Mouse (Mus musculus) E14TG2a.4 (cell line): Measurements from ENCODE around the gene Gstz1.

Experiments used
- H3K27me3 ChIP-seq: 2 replicates; pipeline ENCODE4 v1.6.1; 2014; ENCODE audit warnings: low read length, control low read depth; ENCODE audit not compliant: insufficient read depth
- H3K36me3 ChIP-seq: 2 replicates; pipeline ENCODE4 v1.6.1; 2014; ENCODE audit warnings: low read length, control low read depth; ENCODE audit not compliant: insufficient read depth
- H3K4me1 ChIP-seq: replicated peaks from 2 replicates; pipeline ENCODE4 v1.6.1; 2014; ENCODE audit warnings: low read depth, low read length, control low read depth
- H3K4me3 ChIP-seq: replicated peaks from 2 replicates; pipeline ENCODE4 v1.5.1; 2014; ENCODE audit warnings: mild to moderate bottlenecking, low read length
- H3K9me3 ChIP-seq: 2 replicates; pipeline ENCODE4 v1.6.1; 2014; ENCODE audit warnings: low read length, control low read depth
- CTCF ChIP-seq: conservative IDR thresholded peaks from 2 replicates; pipeline ENCODE4 v1.5.1; 2014; ENCODE audit warnings: low read length
- NANOG ChIP-seq: IDR thresholded peaks from 2 replicates; pipeline ENCODE4 v1.6.1; 2014; ENCODE audit warnings: borderline replicate concordance, low read length, mixed read lengths
- POU5F1 ChIP-seq: IDR thresholded peaks from 2 replicates; pipeline ENCODE4 v1.6.1; 2014; ENCODE audit warnings: low read length, borderline replicate concordance

Gene Gstz1

GRCm38 (mm10) chr12:87146966-87147365 is at the start of gene Gstz1:
Gstz1 (plus strand) TSS chr12:87147165.
- H3K4me3 ChIP-seq, result peak within 1 kb of the TSS; percentile 100
- H3K27me3 ChIP-seq, result no peaks in the 10 kb centered on the region
- TF ChIP-seq POU5F1 (no peak), NANOG (no peak), CTCF (no peak)
- H3K36me3 ChIP-seq, result peaks cover 8% of the 10 kb centered on the region
- H3K9me3 ChIP-seq, result peaks cover 29% of the 10 kb centered on the region
- peaks cover 16% of the 10 kb centered on the region for H3K4me1 ChIP-seq

GRCm38 (mm10) chr12:87100331-87100730 is 46.6 kb upstream of the Gstz1 start:
- no peaks in the 10 kb centered on the region for H3K9me3 ChIP-seq
- H3K27me3 ChIP-seq, result peaks cover 87% of the 10 kb centered on the region
- H3K4me3 ChIP-seq, result no peak overlapping the region
- no peak for TF ChIP-seq POU5F1
- TF ChIP-seq CTCF, result no peak
- no peak for TF ChIP-seq NANOG
- peaks cover 11% of the 10 kb centered on the region for H3K4me1 ChIP-seq
- no peaks in the 10 kb centered on the region for H3K36me3 ChIP-seq

- Histone ChIP-seq H3K4me3 (peak within 1 kb of the TSS; percentile 78), H3K4me1 (peaks cover 11% of the 10 kb centered on the region), H3K9me3 (no peaks in the 10 kb centered on the region), H3K36me3 (no peaks in the 10 kb centered on the region), H3K27me3 (peaks cover 79% of the 10 kb centered on the region)
- TF ChIP-seq NANOG (no peak), CTCF (no peak), POU5F1 (no peak)
These were observed 44.8 kb upstream of the Gstz1 start, which contains the start of gene Ngb for GRCm38 (mm10) chr12:87102165-87102631. Ngb (minus strand) TSS chr12:87102539.

GRCm38 (mm10) chr12:87103471-87103870 is 43.5 kb upstream of the Gstz1 start:
- H3K9me3 ChIP-seq, result no peaks in the 10 kb centered on the region
- peaks cover 67% of the 10 kb centered on the region for H3K27me3 ChIP-seq
- H3K4me3 ChIP-seq, result no peak overlapping the region
- H3K4me1 ChIP-seq, result peaks cover 11% of the 10 kb centered on the region
- TF ChIP-seq CTCF, result no peak
- TF ChIP-seq NANOG, result no peak
- no peak for TF ChIP-seq POU5F1
- H3K36me3 ChIP-seq, result peaks cover 5% of the 10 kb centered on the region

- TF ChIP-seq NANOG, result no peak
- Histone ChIP-seq H3K4me1 (peaks cover 11% of the 10 kb centered on the region), H3K36me3 (peaks cover 19% of the 10 kb centered on the region), H3K9me3 (no peaks in the 10 kb centered on the region), H3K27me3 (peaks cover 53% of the 10 kb centered on the region), H3K4me3 (no peak overlapping the region)
These were observed 42.2 kb upstream of the Gstz1 start for GRCm38 (mm10) chr12:87104796-87105195.

- Histone ChIP-seq H3K4me1 (peaks cover under 1% of the 10 kb centered on the region; the same call in 1 of the 2 replicates), H3K9me3 (no peaks in the 10 kb centered on the region), H3K36me3 (peaks cover 42% of the 10 kb centered on the region), H3K4me3 (no peak overlapping the region), H3K27me3 (peaks cover 27% of the 10 kb centered on the region)
- TF ChIP-seq NANOG, result no peak
- no peak for TF ChIP-seq CTCF
- TF ChIP-seq POU5F1, result no peak
These were observed 39.5 kb upstream of the Gstz1 start for GRCm38 (mm10) chr12:87107357-87107977.

- no peaks in the 10 kb centered on the region for H3K4me1 ChIP-seq
- H3K27me3 ChIP-seq, result no peaks in the 10 kb centered on the region
- no peaks in the 10 kb centered on the region for H3K9me3 ChIP-seq
- TF ChIP-seq CTCF (no peak), NANOG (no peak), POU5F1 (no peak)
- no peak overlapping the region for H3K4me3 ChIP-seq
- peaks cover 51% of the 10 kb centered on the region for H3K36me3 ChIP-seq
These were observed 24.9 kb upstream of the Gstz1 start for GRCm38 (mm10) chr12:87121918-87122589.

GRCm38 (mm10) chr12:87127256-87127655 is 19.7 kb upstream of the Gstz1 start:
- no peak for TF ChIP-seq POU5F1
- TF ChIP-seq CTCF, result no peak
- TF ChIP-seq NANOG, result no peak
- Histone ChIP-seq H3K36me3 (peaks cover 54% of the 10 kb centered on the region), H3K27me3 (no peaks in the 10 kb centered on the region), H3K4me1 (no peaks in the 10 kb centered on the region), H3K9me3 (no peaks in the 10 kb centered on the region), H3K4me3 (no peak overlapping the region)

GRCm38 (mm10) chr12:87130224-87130623 is 16.7 kb upstream of the Gstz1 start:
- TF ChIP-seq CTCF (no peak), POU5F1 (no peak), NANOG (no peak)
- no peaks in the 10 kb centered on the region for H3K27me3 ChIP-seq
- no peaks in the 10 kb centered on the region for H3K4me1 ChIP-seq
- peaks cover 32% of the 10 kb centered on the region for H3K36me3 ChIP-seq
- H3K9me3 ChIP-seq, result no peaks in the 10 kb centered on the region
- no peak overlapping the region for H3K4me3 ChIP-seq
